Mouse (Mus musculus) intestine, embryonic 16.5 days (tissue): ENCODE measurements around the gene Hoxb7. TPM values are rescaled to one million over a fixed set of nuclear protein-coding genes. Genes with fewer than 3 reads are reported as not detected.

Source experiments
- ATAC-seq: fragments of 200-750 bp; cut with Nextera tagmentation; 2 replicates; pipeline ENCODE4 v1.8.0; 2017; ENCODE audit warnings: moderate TSS enrichment, moderate library complexity
- H3K27ac ChIP-seq: fragments of 300-500 bp; sonication (generic); 2 replicates; pipeline ENCODE4 v1.5.1; 2014; ENCODE audit warnings: mild to moderate bottlenecking, low read length
- H3K27me3 ChIP-seq: fragments of 300-500 bp; sonication (generic); replicated peaks from 2 replicates; pipeline ENCODE4 v1.6.1; 2014; ENCODE audit warnings: low read length, control low read depth, mixed read lengths; ENCODE audit not compliant: control insufficient read depth, insufficient read depth
- H3K36me3 ChIP-seq: fragments of 300-500 bp; sonication (generic); 2 replicates; pipeline ENCODE4 v1.6.1; 2014; ENCODE audit warnings: low read length, control low read depth; ENCODE audit not compliant: control insufficient read depth, insufficient read depth
- H3K4me1 ChIP-seq: fragments of 300-500 bp; sonication (generic); 2 replicates; pipeline ENCODE4 v1.6.1; 2014; ENCODE audit warnings: low read length, control low read depth, mixed read lengths; ENCODE audit not compliant: control insufficient read depth, insufficient read depth
- H3K4me2 ChIP-seq: fragments of 300-500 bp; sonication (generic); 2 replicates; pipeline ENCODE4 v1.6.1; 2014; ENCODE audit warnings: low read depth, low read length, control low read depth
- H3K4me3 ChIP-seq: fragments of 300-500 bp; sonication (generic); 2 replicates; pipeline ENCODE4 v1.5.1; 2014; ENCODE audit warnings: mild to moderate bottlenecking, low read length
- H3K9ac ChIP-seq: fragments of 300-500 bp; sonication (generic); 2 replicates; pipeline ENCODE4 v1.6.1; 2014; ENCODE audit warnings: low read depth, low read length
- H3K9me3 ChIP-seq: fragments of 300-500 bp; sonication (generic); 2 replicates; pipeline ENCODE4 v1.6.1; 2016; ENCODE audit warnings: low read length, control low read depth; ENCODE audit not compliant: control insufficient read depth
- WGBS: fragments of 180-500 bp; shearing (Covaris S2); extraction: QIAGEN DNeasy Blood & Tissue Kit; methylation state at CpG from one replicate; pipeline ENCODE4 v1.1.7; 2014; 5-methylcytosine and 5-hydroxymethylcytosine counted together
- polyA plus RNA-seq: library from polyadenylated mRNA; unstranded; fragments of >200 nt; fragmentation: Nextera tagmentation; extraction: Ambion mirVana; gene quantifications from 2 replicates; pipeline ENCODE4 v1.2.1, GENCODE M21; 2015

Gene Hoxb7
- polyA plus RNA-seq, 1 experiment from 2014 or later = 10.0 TPM

- 17% methylated on average over 22 of the region's 22 CpGs for WGBS
- Histone ChIP-seq H3K9ac (peak overlapping the region; percentile 72), H3K27ac (peak overlapping the region; percentile 88), H3K4me1 (peaks cover 22% of the 10 kb centered on the region), H3K27me3 (no peaks in the 10 kb centered on the region; the same call in 1 of the 2 replicates), H3K4me3 (peak overlapping the region; percentile 35), H3K4me2 (peak overlapping the region; percentile 60), H3K36me3 (no peaks in the 10 kb centered on the region), H3K9me3 (no peaks in the 10 kb centered on the region)
- ATAC-seq = no peak
Observed at GRCm38 (mm10) chr11:96325747-96326212, 39.4 kb downstream of the Hoxb7 start.

DNA sequence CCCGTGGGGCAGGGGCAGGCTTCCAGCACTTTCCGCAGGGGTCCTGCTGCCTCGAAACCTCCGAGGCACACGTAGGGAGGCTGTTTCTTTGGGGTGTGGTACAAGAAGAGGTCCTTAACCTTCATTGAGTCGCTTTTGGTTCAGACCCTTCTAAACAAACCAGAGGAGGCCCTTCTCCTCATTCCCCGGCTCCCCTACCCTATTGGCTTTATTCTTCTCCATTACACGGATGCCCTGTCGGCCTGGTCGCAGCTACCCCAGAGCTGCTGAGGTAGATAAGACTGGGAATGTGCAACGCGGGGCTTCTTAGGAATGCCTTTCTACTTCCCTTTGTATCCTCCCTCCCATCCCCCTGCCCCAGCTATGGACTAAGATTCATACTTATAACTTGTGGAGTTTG, 40.3 kb downstream of the Hoxb7 start:
- Histone ChIP-seq H3K27ac (peak overlapping the region; percentile 88), H3K9me3 (no peaks in the 10 kb centered on the region), H3K4me2 (peak overlapping the region; percentile 60), H3K4me1 (peaks cover 23% of the 10 kb centered on the region), H3K4me3 (peak overlapping the region; percentile 35), H3K9ac (peak overlapping the region; percentile 72), H3K36me3 (no peaks in the 10 kb centered on the region), H3K27me3 (no peaks in the 10 kb centered on the region; the same call in 1 of the 2 replicates)
- 20% methylated on average over 12 of the region's 12 CpGs for WGBS
- no peak for ATAC-seq

- Histone ChIP-seq H3K9me3 (no peaks in the 10 kb centered on the region), H3K9ac (peak overlapping the region; percentile 72), H3K27me3 (no peaks in the 10 kb centered on the region; the same call in 1 of the 2 replicates), H3K4me3 (peak overlapping the region; percentile 35), H3K4me2 (peak overlapping the region; percentile 60), H3K27ac (peak overlapping the region; percentile 88), H3K4me1 (peaks cover 26% of the 10 kb centered on the region), H3K36me3 (no peaks in the 10 kb centered on the region)
- whole genome bisulfite sequencing = 24% methylated on average over 7 of the region's 7 CpGs
- no peak for ATAC-seq
Observed at GRCm38 (mm10) chr11:96327122-96327521, 40.7 kb downstream of the Hoxb7 start.

DNA sequence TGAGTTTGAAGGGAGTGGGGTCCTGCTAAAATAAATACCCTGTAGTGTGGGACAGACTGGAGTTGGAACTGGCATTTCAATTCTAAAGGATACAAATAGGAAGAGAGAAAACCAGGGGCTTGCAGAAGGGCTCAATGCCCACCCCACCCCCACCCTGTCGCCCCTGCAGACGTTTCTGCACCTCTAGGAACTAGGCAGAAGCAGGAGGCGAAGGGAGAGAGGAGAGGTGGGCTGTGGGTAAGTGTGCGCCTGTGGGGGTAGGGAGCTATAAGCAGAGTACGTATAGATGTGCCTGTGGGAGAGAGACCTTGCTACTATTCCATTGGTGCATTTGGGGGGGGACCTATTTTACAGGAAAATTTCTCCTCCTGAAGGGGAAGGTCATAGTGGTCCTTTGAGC, 41.3 kb downstream of the Hoxb7 start:
- Histone ChIP-seq H3K27me3 (no peaks in the 10 kb centered on the region; the same call in 1 of the 2 replicates), H3K4me3 (peak overlapping the region; percentile 35), H3K9me3 (no peaks in the 10 kb centered on the region), H3K9ac (peak overlapping the region; percentile 72), H3K36me3 (no peaks in the 10 kb centered on the region), H3K4me1 (peaks cover 27% of the 10 kb centered on the region), H3K27ac (peak overlapping the region; percentile 88), H3K4me2 (peak overlapping the region; percentile 60)
- WGBS = 22% methylated on average over 5 of the region's 5 CpGs
- no peak for ATAC-seq

DNA sequence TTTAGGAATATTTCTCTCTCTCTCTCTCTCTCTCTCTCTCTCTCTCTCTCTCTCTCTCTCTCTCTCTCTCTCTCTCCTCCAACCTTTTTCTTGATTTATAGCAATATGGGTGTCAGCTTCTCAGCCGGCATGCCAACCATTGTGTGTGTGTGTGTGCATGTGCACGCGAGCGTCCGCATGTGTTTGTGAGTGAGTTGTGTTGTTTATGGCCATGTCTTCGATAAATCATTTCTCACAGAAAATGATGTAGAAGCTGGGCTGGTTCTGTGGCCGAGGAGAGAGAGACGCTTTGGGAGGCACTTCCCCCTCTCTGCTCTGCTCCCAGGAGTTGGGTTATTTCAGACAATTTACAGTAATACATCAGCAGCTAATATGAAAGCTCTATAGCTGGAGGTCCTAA, 42.2 kb downstream of the Hoxb7 start:
- Histone ChIP-seq H3K4me1 (peaks cover 34% of the 10 kb centered on the region), H3K4me3 (peak overlapping the region; percentile 21), H3K9me3 (no peaks in the 10 kb centered on the region), H3K9ac (no peak overlapping the region), H3K27me3 (peaks cover 3% of the 10 kb centered on the region; the same call in 1 of the 2 replicates), H3K27ac (peak overlapping the region; percentile 88), H3K36me3 (no peaks in the 10 kb centered on the region), H3K4me2 (peak overlapping the region; percentile 60)
- 30% methylated on average over 8 of the region's 8 CpGs for WGBS
- no peak for ATAC-seq

GRCm38 (mm10) chr11:96332105-96332504, 45.7 kb downstream of the Hoxb7 start:
- no peaks in the 10 kb centered on the region for H3K36me3 ChIP-seq
- peaks cover 59% of the 10 kb centered on the region for H3K4me1 ChIP-seq
- H3K9ac ChIP-seq = peak overlapping the region; percentile 79
- no peak for ATAC-seq
- peaks cover 3% of the 10 kb centered on the region; the same call in 1 of the 2 replicates for H3K27me3 ChIP-seq
- H3K9me3 ChIP-seq = no peaks in the 10 kb centered on the region
- WGBS = 8% methylated on average over 8 of the region's 8 CpGs
- H3K4me3 ChIP-seq = peak overlapping the region; percentile 51
- peak overlapping the region; percentile 92 for H3K27ac ChIP-seq
- peak overlapping the region; percentile 65 for H3K4me2 ChIP-seq

DNA sequence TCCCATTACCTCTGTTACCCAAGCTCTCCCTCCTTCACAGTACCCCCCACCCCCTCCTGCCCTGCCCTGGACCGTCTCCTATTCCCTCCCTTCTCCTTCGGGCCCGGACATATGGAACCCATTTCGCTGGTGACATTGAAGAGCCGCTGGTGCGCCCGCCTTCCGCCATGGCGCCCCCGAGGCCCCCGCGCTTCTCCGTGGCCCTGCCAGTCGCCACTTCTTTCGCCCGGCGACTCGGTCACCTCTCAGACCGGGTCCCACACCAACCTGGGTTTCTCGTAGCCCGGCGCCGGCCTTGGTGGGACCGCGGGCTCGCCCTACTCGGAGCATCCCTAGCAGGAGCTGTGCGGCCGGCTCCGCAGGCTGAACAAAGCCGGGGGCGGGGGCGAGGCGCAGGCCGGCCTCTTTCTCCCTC, 46.2 kb downstream of the Hoxb7 start:
- Histone ChIP-seq H3K4me2 (peak overlapping the region; percentile 65), H3K36me3 (no peaks in the 10 kb centered on the region), H3K4me1 (peaks cover 56% of the 10 kb centered on the region), H3K27ac (peak overlapping the region; percentile 92), H3K4me3 (peak overlapping the region; percentile 51), H3K9me3 (no peaks in the 10 kb centered on the region), H3K9ac (peak overlapping the region; percentile 79), H3K27me3 (peaks cover 3% of the 10 kb centered on the region; the same call in 1 of the 2 replicates)
- 11% methylated on average over 34 of the region's 35 CpGs for WGBS
- no peak for ATAC-seq

DNA sequence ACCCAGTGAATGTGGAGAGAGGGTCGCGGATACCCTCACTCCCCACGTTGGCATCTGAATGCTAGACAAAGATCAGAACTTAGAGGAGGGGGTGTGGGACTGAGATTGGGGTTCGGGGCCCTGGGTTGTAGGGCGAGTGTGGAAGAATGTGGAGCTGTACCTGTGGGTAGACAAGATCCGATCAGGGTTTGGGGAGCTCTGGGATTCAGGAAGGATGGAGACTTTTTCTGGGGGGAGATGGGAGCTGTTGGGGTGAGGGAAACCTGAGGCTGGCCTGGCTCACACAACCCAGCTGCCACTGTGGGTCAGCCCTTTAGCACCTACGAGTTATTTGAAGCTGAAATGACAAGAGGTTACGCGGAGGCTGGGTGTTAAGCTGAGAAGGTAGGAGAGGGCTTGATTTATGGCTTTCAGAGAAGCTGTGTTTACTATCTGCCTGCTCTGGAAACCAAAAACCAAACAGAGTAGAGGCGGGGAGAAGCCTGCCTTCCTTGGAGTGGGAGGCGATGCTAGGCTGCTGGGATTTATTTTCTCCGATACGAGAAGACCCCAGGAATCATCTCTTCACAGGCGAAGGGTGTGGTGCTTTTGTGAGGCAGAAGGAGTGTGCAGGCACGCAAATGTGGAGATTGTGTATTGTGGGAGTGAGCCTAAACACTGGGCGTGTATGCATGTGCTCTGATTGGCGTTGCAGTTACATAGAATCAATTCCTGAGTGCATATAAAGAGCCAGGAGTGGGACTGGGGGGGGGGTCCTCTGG, 47.0 kb downstream of the Hoxb7 start:
- Histone ChIP-seq H3K27me3 (peaks cover 3% of the 10 kb centered on the region; the same call in 1 of the 2 replicates), H3K27ac (peak overlapping the region; percentile 92), H3K9ac (peak overlapping the region; percentile 79), H3K4me1 (peaks cover 57% of the 10 kb centered on the region), H3K36me3 (no peaks in the 10 kb centered on the region), H3K4me2 (peak overlapping the region; percentile 65), H3K4me3 (peak overlapping the region; percentile 51), H3K9me3 (no peaks in the 10 kb centered on the region)
- peak; percentile 31; the same call in 1 of the 2 replicates for ATAC-seq
- WGBS = 15% methylated on average over 17 of the region's 17 CpGs

DNA sequence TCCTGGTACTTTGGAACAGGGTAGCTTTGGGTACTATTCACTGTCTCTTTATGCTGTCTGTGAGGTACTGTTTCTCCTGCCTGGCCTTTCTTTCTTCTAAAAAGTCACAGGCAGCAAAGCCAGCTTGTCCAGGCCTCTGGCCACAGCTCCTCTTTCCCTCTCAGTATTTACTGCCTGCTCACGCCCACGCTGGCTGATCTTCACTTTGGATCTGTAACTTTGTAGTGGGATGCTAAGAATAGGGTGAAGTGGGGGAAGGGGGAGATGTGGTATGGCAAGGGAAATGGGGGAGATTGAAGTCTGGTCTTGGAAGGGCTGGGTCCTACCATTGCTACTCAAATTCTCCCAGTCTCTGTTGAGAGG, 47.6 kb downstream of the Hoxb7 start:
- Histone ChIP-seq H3K4me1 (peaks cover 60% of the 10 kb centered on the region), H3K4me3 (peak overlapping the region; percentile 51), H3K27me3 (peaks cover 3% of the 10 kb centered on the region; the same call in 1 of the 2 replicates), H3K9me3 (no peaks in the 10 kb centered on the region), H3K9ac (peak overlapping the region; percentile 79), H3K27ac (peak overlapping the region; percentile 92), H3K4me2 (peak overlapping the region; percentile 65), H3K36me3 (no peaks in the 10 kb centered on the region)
- 23% methylated on average over 2 of the region's 2 CpGs for WGBS
- ATAC-seq = no peak
